Comparison of ENCODE assay signal across 16 mouse cellular contexts in the genomic region with DNA sequence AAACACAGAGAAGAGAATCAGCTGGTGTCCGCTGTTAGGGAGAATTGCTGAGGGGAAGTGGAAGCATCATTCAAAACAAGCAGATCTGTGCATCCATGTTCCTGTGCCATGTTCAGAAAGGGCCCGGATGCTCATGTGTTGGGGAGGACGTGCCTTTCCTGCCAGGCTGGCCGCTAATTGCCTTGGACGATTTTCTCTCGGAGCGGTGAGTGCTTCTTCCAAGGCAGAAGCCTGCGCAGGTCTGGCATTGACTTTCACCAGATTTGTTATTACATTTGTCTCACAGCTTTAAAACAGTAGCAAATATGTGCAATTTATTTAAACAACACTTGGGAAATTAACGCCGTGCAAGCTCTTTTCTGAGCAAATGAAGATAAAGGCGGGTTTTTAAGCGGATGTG.
A peak's percentile ranks its signal among the peaks of the same experiment; 100 is the strongest.
DNase-seq lines count a peak whose midpoint lies in the region; ATAC-seq lines count a peak whose summit lies in the region.
"Had no signal": no experiment of that assay in that cellular context is flagged by ENCODE, and none has a peak within 500 bp of the region (broad histone marks: within the 10 kb centered on the region; RNA-seq: fewer than 3 reads in every experiment).

No protein-coding gene starts in this region.

- no peak overlapping the region for H3K9ac ChIP-seq in hindbrain, embryonic 14.5 days
- H3K9ac ChIP-seq in hindbrain, embryonic 12.5 days, result no peak overlapping the region
- H3K9ac ChIP-seq: liver, embryonic 12.5 days; lung, embryonic 15.5 days had no signal

- no peak for DNase-seq in hindbrain, embryonic 14.5 days (ENCODE audit: low spot score)
- DNase-seq in right cerebral cortex, postnatal 4 days, result peak; percentile 47
- DNase-seq in right cerebral cortex, postnatal 14 days, result no peak
- peak; percentile 52 to 59 for DNase-seq in layer of hippocampus, postnatal 10 days (ENCODE audit: low spot score in 2 of 2)
- no peak for DNase-seq in urinary bladder, postnatal 25 days (ENCODE audit: low spot score)
- DNase-seq in heart, adult 8-10 months (ENCODE audit: low spot score), result no peak
- DNase-seq in lung, postnatal 25 days (ENCODE audit: low spot score), result no peak
- DNase-seq: cerebellum, adult 2 months; embryo, embryonic 11 days; kidney, adult 8-10 months; kidney, postnatal 36 days; left cerebral cortex, postnatal 4 days had no signal

- H3K4me3 ChIP-seq in hindbrain, embryonic 14.5 days (replicated peaks; ENCODE audit: low read length), result no peak overlapping the region
- no peak overlapping the region for H3K4me3 ChIP-seq in hindbrain, embryonic 12.5 days
- H3K4me3 ChIP-seq: liver, embryonic 12.5 days; lung, embryonic 15.5 days; myocyte had no signal

- H3K4me1 ChIP-seq in hindbrain, embryonic 14.5 days (replicated peaks; ENCODE audit: control insufficient read depth, insufficient read depth, low read length), result peaks cover 19% of the 10 kb centered on the region
- H3K4me1 ChIP-seq in hindbrain, embryonic 12.5 days, result peaks cover 18% of the 10 kb centered on the region
- H3K4me1 ChIP-seq: liver, embryonic 12.5 days had no signal

- no peak overlapping the region for H3K4me2 ChIP-seq in hindbrain, embryonic 14.5 days (replicated peaks)
- no peak overlapping the region for H3K4me2 ChIP-seq in hindbrain, embryonic 12.5 days (replicated peaks)
- H3K4me2 ChIP-seq: liver, embryonic 12.5 days; lung, embryonic 15.5 days had no signal

- no peaks in the 10 kb centered on the region for H3K27me3 ChIP-seq in hindbrain, embryonic 14.5 days (ENCODE audit: control insufficient read depth, insufficient read depth, low read length)
- peaks cover 5% of the 10 kb centered on the region for H3K27me3 ChIP-seq in hindbrain, embryonic 12.5 days
- H3K27me3 ChIP-seq: liver, embryonic 12.5 days; lung, embryonic 15.5 days had no signal

- no peak for ATAC-seq in hindbrain, embryonic 14.5 days (ENCODE audit: low FRiP score)
- no peak for ATAC-seq in hindbrain, embryonic 12.5 days (ENCODE audit: low FRiP score)
- ATAC-seq: liver, embryonic 12.5 days had no signal

- 72% methylated on average over 12 of the region's 12 CpGs for WGBS in hindbrain, embryonic 14.5 days
- 88% methylated on average over 12 of the region's 12 CpGs for WGBS in hindbrain, embryonic 12.5 days

- 0 out of 2 replicates have a peak, but pooled peaks cover 6% of the 10 kb centered on the region for H3K36me3 ChIP-seq in hindbrain, embryonic 14.5 days (replicated peaks; ENCODE audit: control insufficient read depth, insufficient read depth)
- no peaks in the 10 kb centered on the region for H3K36me3 ChIP-seq in hindbrain, embryonic 12.5 days
- H3K36me3 ChIP-seq: liver, embryonic 12.5 days; lung, embryonic 15.5 days had no signal

- H3K9me3 ChIP-seq in hindbrain, embryonic 14.5 days (ENCODE audit: control insufficient read depth, low read length), result no peaks in the 10 kb centered on the region
- H3K9me3 ChIP-seq in hindbrain, embryonic 12.5 days (replicated peaks), result no peaks in the 10 kb centered on the region
- H3K9me3 ChIP-seq: liver, embryonic 12.5 days; lung, embryonic 15.5 days had no signal

- peak overlapping the region; percentile 2; the same call in 1 of the 2 replicates for H3K27ac ChIP-seq in hindbrain, embryonic 14.5 days
- no peak overlapping the region for H3K27ac ChIP-seq in hindbrain, embryonic 12.5 days
- H3K27ac ChIP-seq: liver, embryonic 12.5 days; lung, embryonic 15.5 days had no signal

Comparison
In these comparisons a context has a peak if more than half of its experiments do, and no peak if none do; other contexts are left out.
1. DNase-seq: peak in right cerebral cortex, postnatal 4 days (single experiment) and layer of hippocampus, postnatal 10 days (2 of 2); none in hindbrain, embryonic 14.5 days (single experiment), right cerebral cortex, postnatal 14 days (single experiment), urinary bladder, postnatal 25 days (single experiment), heart, adult 8-10 months (single experiment) and lung, postnatal 25 days (single experiment).